Mouse (Mus musculus): ENCODE results near the gene Med16. TPM values are rescaled to one million over a fixed set of nuclear protein-coding genes. Genes with fewer than 3 reads are reported as not detected.

Gene Med16
- polyA plus RNA-seq, 1 experiment = 64.8 TPM

DNA sequence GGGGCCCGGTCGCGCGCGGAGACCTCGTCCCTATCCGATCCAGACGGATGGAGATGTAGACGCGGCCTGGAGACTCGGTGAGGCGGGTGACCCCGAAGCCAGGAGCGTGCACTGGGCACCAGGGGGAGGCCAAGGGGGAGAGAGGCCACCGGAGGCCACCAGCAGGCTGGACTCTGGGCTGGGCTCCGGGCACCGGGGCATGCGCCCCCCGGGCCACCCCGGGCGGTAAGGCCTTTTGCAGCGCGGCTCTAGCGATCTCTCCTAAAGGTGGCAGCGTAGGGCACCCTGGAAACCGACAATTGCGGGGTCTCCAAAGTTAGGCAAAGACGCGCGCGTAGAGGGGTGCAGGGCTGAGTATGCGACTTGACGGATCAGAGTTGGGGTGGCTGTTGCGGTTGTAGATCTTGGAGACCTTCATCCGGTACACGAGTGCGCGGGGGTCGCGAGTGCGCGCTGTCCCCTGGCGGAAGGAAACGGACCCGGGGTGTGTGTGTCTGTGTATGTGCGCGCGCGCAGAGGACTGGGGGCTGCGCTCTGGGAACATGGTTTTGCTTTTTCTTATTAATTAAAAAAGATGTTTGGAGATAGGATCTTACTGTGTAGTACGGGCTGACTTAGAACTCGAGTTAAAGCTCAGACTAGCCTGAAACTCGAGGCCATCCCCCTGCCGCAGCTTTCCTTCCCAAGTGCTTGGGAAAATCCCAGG lies 18.8 kb upstream of the Med16 start:
- Histone ChIP-seq H3K27ac (ENCODE audit: insufficient read depth, low read length) (peak overlapping the region; percentile 25), H3K4me1 (ENCODE audit: control insufficient read depth, insufficient read depth, low read length) (no peaks in the 10 kb centered on the region), H3K4me3 (ENCODE audit: insufficient read depth, low read length) (peak overlapping the region; percentile 80)
- no peak for TF ChIP-seq POLR2A (IDR thresholded peaks at IDR 0.05; ENCODE audit: extremely low read depth, insufficient read depth, low read length)
- no peak for TF ChIP-seq CTCF (IDR thresholded peaks at IDR 0.05; ENCODE audit: extremely low read depth, insufficient read depth, low read length)

DNA sequence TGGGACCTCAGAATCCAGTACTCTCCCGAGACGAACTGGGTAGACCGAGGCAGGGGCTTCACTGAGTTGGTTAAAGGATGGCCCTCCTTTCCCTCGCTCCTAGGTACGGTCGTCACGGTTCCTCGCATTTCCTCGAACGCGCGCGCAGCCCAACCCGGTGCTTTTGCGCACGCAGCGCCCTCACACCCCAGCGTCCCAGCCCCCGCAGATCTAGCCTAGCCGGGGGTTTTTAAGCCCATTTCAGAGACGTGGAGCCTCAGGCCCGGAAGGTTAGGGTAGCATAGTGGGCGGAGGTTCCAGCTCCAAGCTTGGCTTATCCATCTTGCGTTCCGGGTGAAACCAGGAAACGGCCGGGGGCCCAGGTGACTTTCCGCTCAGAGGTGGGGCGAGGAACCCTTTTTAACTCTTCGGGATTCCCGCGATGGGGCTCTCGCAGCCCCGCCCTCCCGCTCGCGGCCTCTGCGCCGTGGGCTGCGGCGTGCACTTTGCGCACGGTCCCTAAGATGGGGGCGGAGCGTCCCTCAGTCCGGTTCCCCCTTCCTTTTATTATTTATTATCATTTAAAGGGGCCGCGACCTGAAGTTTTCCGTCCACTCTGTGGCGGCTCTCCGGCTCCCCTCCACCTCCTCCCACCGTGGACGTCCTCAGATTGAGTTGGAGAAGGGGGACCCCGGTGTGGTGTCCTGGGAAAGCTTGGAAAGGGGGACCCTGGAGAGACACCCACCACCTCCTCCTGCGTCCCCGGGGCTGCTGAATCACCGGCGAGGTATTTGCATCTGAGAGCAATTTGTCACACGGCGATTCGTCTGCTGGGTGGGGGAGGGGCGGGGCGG lies 18.0 kb upstream of the Med16 start, which contains the start of gene Arid3a:
Gene Arid3a, plus strand, starts transcription at position 553 of the 833 bp plus-strand sequence.
- Histone ChIP-seq H3K27ac (ENCODE audit: insufficient read depth, low read length) (peak within 1 kb of the TSS; percentile 48), H3K4me1 (ENCODE audit: control insufficient read depth, insufficient read depth, low read length) (no peaks in the 10 kb centered on the region)
- no peak for TF ChIP-seq POLR2A (IDR thresholded peaks at IDR 0.05; ENCODE audit: extremely low read depth, insufficient read depth, low read length)
- no peak for TF ChIP-seq CTCF (IDR thresholded peaks at IDR 0.05; ENCODE audit: extremely low read depth, insufficient read depth, low read length)

DNA sequence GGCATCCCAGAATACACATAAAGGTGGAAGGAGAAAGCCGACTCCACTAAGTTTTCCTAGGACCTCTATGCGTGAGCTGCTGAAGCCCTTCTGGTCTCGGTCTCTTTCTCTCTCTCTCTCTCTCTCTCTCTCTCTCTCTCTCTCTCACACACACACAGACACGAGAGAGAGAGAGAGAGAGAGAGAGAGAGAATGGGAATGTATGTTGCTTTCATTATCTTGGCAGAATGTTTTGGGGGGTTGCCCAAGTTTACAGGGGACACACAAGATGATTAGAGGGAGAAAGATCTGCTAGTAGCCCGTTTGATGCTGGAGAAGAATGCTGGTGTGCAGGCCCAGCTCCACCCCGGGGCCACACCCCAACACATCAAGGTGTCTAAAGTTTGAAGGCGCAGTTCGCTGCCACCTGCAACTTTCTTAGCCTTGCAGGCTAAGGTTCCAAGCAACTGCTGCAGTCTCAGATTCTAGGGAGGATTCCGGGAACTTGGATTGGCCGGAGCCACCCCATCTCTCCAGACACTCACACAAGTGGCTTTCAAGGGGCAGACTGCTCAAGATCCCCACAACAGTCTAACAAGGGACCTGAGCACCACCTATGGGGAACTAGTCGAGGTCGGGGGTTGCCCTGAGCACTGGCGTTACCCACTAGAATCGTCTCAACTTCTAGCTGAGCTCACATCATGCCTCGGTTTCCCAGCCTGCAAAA lies 17.2 kb upstream of the Med16 start:
- Histone ChIP-seq H3K27ac (ENCODE audit: insufficient read depth, low read length) (no peak overlapping the region), H3K4me3 (ENCODE audit: insufficient read depth, low read length) (peak overlapping the region; percentile 80), H3K4me1 (ENCODE audit: control insufficient read depth, insufficient read depth, low read length) (no peaks in the 10 kb centered on the region)
- TF ChIP-seq CTCF (IDR thresholded peaks at IDR 0.05; ENCODE audit: extremely low read depth, insufficient read depth, low read length) (no peak), POLR2A (IDR thresholded peaks at IDR 0.05; ENCODE audit: extremely low read depth, insufficient read depth, low read length) (no peak)

More for the DNA sequence above, 18.0 kb upstream of the Med16 start, which contains the start of gene Arid3a:
- peak within 1 kb of the TSS; percentile 80 for H3K4me3 ChIP-seq (ENCODE audit: insufficient read depth, low read length)

DNA sequence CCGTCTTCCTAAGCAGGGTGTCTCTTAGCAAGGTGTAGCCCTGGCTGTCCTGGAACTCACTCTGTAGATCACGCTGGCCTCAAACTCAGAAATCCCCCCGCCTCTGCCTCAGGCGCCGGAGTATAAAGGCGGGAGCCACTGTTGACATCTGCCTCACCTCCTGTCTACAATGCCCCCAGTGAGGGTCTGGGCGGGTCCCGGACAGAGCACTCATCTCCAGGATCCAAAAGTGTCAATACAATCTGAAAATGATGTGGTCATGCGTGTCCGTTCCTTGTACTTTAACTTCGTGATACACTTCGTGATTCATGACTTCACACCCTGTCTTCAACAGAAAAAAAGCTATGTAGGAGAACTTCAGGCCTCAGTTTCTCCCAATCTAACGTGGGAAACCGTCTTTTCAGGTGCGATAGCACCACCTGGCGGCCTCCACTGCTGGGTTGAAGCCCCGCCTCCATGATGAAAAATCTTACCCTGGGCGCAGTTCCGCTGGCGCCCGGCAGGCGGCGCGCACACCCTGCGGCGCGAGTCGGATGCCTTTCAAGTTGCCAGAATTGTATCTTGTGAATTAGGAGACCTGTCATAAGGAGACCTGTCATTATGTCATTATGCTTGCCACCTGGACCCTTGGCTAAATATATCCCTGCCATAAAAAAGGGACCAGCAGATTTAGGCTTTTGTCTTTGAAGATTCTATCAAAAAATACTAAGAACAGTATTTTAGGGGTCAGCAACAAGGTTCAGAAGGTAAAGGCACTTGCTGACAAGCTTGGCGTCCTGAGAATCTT lies 16.5 kb upstream of the Med16 start:
- TF ChIP-seq POLR2A (IDR thresholded peaks at IDR 0.05; ENCODE audit: extremely low read depth, insufficient read depth, low read length) (no peak), CTCF (IDR thresholded peaks at IDR 0.05; ENCODE audit: extremely low read depth, insufficient read depth, low read length) (peak; percentile 93)
- Histone ChIP-seq H3K27ac (ENCODE audit: insufficient read depth, low read length) (no peak overlapping the region), H3K4me1 (ENCODE audit: control insufficient read depth, insufficient read depth, low read length) (0 out of 2 replicates have a peak, but pooled peaks cover 1% of the 10 kb centered on the region), H3K4me3 (ENCODE audit: insufficient read depth, low read length) (no peak overlapping the region)

DNA sequence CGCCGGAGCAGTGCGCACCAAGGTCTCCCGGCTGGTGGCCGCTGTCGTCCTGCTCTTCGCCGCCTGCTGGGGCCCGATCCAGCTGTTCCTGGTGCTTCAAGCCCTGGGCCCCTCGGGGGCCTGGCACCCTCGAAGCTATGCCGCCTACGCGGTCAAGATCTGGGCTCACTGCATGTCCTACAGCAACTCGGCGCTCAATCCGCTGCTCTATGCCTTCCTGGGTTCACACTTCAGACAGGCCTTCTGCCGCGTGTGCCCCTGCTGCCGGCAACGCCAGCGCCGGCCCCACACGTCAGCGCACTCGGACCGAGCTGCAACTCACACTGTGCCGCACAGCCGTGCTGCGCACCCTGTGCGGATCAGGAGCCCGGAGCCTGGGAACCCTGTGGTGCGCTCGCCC lies 12.8 kb upstream of the Med16 start:
- TF ChIP-seq POLR2A (IDR thresholded peaks at IDR 0.05; ENCODE audit: extremely low read depth, insufficient read depth, low read length) = no peak
- TF ChIP-seq CTCF (IDR thresholded peaks at IDR 0.05; ENCODE audit: extremely low read depth, insufficient read depth, low read length) = no peak
- Histone ChIP-seq H3K4me3 (ENCODE audit: insufficient read depth, low read length) (peak overlapping the region; percentile 13; the same call in 1 of the 2 replicates), H3K4me1 (ENCODE audit: control insufficient read depth, insufficient read depth, low read length) (0 out of 2 replicates have a peak, but pooled peaks cover 1% of the 10 kb centered on the region), H3K27ac (ENCODE audit: insufficient read depth, low read length) (no peak overlapping the region)

DNA sequence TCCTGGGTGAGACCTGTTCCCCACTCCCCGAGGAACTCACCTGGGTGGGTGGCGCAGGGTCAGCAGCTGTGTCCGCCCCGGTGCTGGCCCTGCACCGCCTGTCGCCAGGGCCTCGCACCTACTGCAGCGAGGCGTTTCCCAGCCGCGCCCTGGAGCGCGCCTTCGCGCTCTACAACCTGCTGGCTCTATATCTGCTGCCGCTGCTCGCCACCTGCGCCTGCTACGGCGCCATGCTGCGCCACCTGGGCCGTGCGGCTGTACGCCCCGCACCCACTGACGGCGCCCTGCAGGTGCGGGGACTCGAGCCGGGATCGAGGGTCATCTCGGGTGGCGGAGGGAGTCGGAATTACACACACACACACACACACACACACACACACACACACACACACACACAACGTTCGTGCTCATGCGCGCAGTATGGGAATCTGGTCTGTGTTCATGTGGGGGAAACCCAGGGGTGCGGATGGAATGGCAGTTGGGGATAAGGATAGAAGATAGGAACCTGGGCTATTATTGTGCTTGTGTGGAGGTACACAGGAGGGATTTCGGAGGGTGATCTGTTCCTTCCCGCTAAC lies 12.3 kb upstream of the Med16 start, which contains the start of gene R3hdm4:
Gene R3hdm4, minus strand, starts transcription at position 251 of the 578 bp plus-strand sequence.
- Histone ChIP-seq H3K4me3 (ENCODE audit: insufficient read depth, low read length) (peak within 1 kb of the TSS; percentile 13), H3K27ac (ENCODE audit: insufficient read depth, low read length) (no peak within 1 kb of the TSS), H3K4me1 (ENCODE audit: control insufficient read depth, insufficient read depth, low read length) (0 out of 2 replicates have a peak, but pooled peaks cover 1% of the 10 kb centered on the region)
- no peak for TF ChIP-seq POLR2A (IDR thresholded peaks at IDR 0.05; ENCODE audit: extremely low read depth, insufficient read depth, low read length)
- no peak for TF ChIP-seq CTCF (IDR thresholded peaks at IDR 0.05; ENCODE audit: extremely low read depth, insufficient read depth, low read length)

DNA sequence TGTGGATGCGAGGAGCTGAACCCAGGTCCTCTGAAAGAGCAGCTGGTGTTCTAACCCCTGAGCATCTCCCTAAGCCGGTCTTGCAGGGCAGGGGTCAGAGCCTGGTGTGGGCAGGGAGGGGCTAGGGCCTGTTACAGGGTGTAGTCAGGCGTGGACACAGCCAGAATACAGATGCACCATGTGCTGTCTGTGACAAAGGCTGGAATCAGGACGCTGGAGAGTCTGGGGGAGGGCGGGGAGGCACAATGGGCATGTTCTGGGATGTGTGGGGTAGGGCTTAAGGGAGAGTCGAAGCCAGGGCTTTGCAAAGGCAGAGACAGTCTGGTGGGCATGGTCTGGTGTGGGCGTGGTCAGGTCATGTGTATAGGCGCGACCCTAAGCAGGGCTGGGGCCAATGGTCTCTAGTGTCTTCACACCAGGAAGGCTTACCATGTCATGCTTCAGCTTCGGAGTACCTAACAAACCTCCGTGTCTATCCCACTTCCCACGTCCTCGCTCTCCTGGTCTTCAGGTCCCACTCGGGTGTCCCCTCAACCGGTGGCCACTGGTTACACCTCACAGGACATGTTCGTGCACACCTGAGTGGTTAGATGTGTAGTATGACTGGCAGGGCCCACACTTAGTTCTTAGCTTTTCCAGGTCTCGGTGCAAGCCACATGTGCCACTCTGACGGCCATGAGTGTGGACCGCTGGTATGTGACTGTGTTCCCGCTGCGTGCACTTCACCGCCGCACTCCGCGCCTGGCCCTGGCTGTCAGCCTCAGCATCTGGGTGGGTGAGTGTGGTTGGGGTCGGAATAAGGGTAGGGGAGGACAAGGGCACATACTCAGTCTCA lies 11.6 kb upstream of the Med16 start:
- TF ChIP-seq CTCF (IDR thresholded peaks at IDR 0.05; ENCODE audit: extremely low read depth, insufficient read depth, low read length) (no peak), POLR2A (IDR thresholded peaks at IDR 0.05; ENCODE audit: extremely low read depth, insufficient read depth, low read length) (no peak)
- H3K4me3 ChIP-seq (ENCODE audit: insufficient read depth, low read length) = no peak overlapping the region; the same call in 1 of the 2 replicates

More for the DNA sequence above, 11.6 kb upstream of the Med16 start:
- H3K27ac ChIP-seq (ENCODE audit: insufficient read depth, low read length) = no peak overlapping the region
- peaks cover 4% of the 10 kb centered on the region for H3K4me1 ChIP-seq (ENCODE audit: control insufficient read depth, insufficient read depth, low read length)

Measured in cortical plate, adult 2 months (tissue).